Mouse (Mus musculus) lung, embryonic 16.5 days (tissue): Measurements from ENCODE around the gene Upp2. TPM values are rescaled to one million over a fixed set of nuclear protein-coding genes. Genes with fewer than 3 reads are reported as not detected.
A peak's percentile ranks its signal among the peaks of the same experiment; 100 is the strongest.

Experiments
- ATAC-seq: fragments of 200-750 bp; cut with Nextera tagmentation; 2 replicates; pipeline ENCODE4 v1.8.0; 2017; ENCODE audit warnings: low read depth, mild to moderate bottlenecking, moderate library complexity
- H3K27ac ChIP-seq: fragments of 300-500 bp; sonication (generic); 2 replicates; pipeline ENCODE4 v1.5.1; 2014; ENCODE audit warnings: mild to moderate bottlenecking, control low read depth, low read length
- H3K27me3 ChIP-seq: fragments of 300-500 bp; sonication (generic); 2 replicates; pipeline ENCODE4 v1.6.1; 2014; ENCODE audit warnings: low read depth, low read length, mixed read lengths; ENCODE audit not compliant: control insufficient read depth, insufficient read depth
- H3K36me3 ChIP-seq: fragments of 300-500 bp; sonication (generic); 2 replicates; pipeline ENCODE4 v1.6.1; 2014; ENCODE audit warnings: low read length; ENCODE audit not compliant: control insufficient read depth, insufficient read depth
- H3K4me1 ChIP-seq: fragments of 300-500 bp; sonication (generic); replicated peaks from 2 replicates; pipeline ENCODE4 v1.6.1; 2014; ENCODE audit warnings: low read length, mixed read lengths; ENCODE audit not compliant: control insufficient read depth, insufficient read depth
- H3K4me2 ChIP-seq: fragments of 300-500 bp; sonication (generic); 2 replicates; pipeline ENCODE4 v1.6.1; 2014; ENCODE audit warnings: low read depth, low read length, control low read depth
- H3K4me3 ChIP-seq: fragments of 300-500 bp; sonication (generic); 2 replicates; pipeline ENCODE4 v1.5.1; 2014; ENCODE audit warnings: mild to moderate bottlenecking, low read length, control low read depth
- H3K9ac ChIP-seq: fragments of 300-500 bp; sonication (generic); 2 replicates; pipeline ENCODE4 v1.6.1; 2014; ENCODE audit warnings: low read length, control low read depth
- H3K9me3 ChIP-seq: fragments of 300-500 bp; sonication (generic); 2 replicates; pipeline ENCODE4 v1.6.1; 2016; ENCODE audit warnings: low read length; ENCODE audit not compliant: control insufficient read depth
- WGBS: fragments of 180-500 bp; shearing (Covaris S2); extraction: QIAGEN DNeasy Blood & Tissue Kit; methylation state at CpG from one replicate; pipeline ENCODE4 v1.1.7; 2014; 5-methylcytosine and 5-hydroxymethylcytosine counted together
- polyA plus RNA-seq: library from polyadenylated mRNA; unstranded; fragments of >200 nt; fragmentation: Nextera tagmentation; extraction: Ambion mirVana; gene quantifications from 2 replicates; pipeline ENCODE4 v1.2.1, GENCODE M21; 2015

Upp2 gene
- polyA plus RNA-seq, 1 experiment from 2014 or later: 6.6 TPM

- Histone ChIP-seq H3K27me3 (no peaks in the 10 kb centered on the region), H3K27ac (no peak overlapping the region), H3K4me1 (peaks cover 36% of the 10 kb centered on the region), H3K4me3 (no peak overlapping the region), H3K36me3 (no peaks in the 10 kb centered on the region), H3K9me3 (no peaks in the 10 kb centered on the region), H3K4me2 (no peak overlapping the region), H3K9ac (no peak overlapping the region)
- ATAC-seq: no peak
- 48% methylated on average over 7 of the region's 7 CpGs for WGBS
These were observed 37.1 kb upstream of the Upp2 start for GRCm38 (mm10) chr2:58529860-58530440.

GRCm38 (mm10) chr2:58530521-58530920 lies 36.6 kb upstream of the Upp2 start:
- Histone ChIP-seq H3K4me3 (no peak overlapping the region), H3K4me1 (peaks cover 38% of the 10 kb centered on the region), H3K4me2 (no peak overlapping the region), H3K36me3 (no peaks in the 10 kb centered on the region), H3K27me3 (no peaks in the 10 kb centered on the region), H3K27ac (no peak overlapping the region), H3K9ac (no peak overlapping the region), H3K9me3 (no peaks in the 10 kb centered on the region)
- WGBS: 65% methylated on average over 4 of the region's 4 CpGs
- ATAC-seq: no peak

- WGBS: 13% methylated on average over 10 of the region's 10 CpGs
- H3K9me3 ChIP-seq: no peaks in the 10 kb centered on the region
- H3K4me3 ChIP-seq: no peak overlapping the region
- H3K27ac ChIP-seq: peak overlapping the region; percentile 58
- H3K36me3 ChIP-seq: peaks cover 2% of the 10 kb centered on the region; the same call in 1 of the 2 replicates
- H3K4me1 ChIP-seq: peaks cover 40% of the 10 kb centered on the region
- H3K9ac ChIP-seq: no peak overlapping the region
- peak; percentile 93 for ATAC-seq
- no peaks in the 10 kb centered on the region for H3K27me3 ChIP-seq
- H3K4me2 ChIP-seq: peak overlapping the region; percentile 31
These were observed 34.7 kb upstream of the Upp2 start for GRCm38 (mm10) chr2:58532260-58532850.

GRCm38 (mm10) chr2:58533521-58534001 lies 33.5 kb upstream of the Upp2 start:
- H3K4me3 ChIP-seq: no peak overlapping the region
- H3K36me3 ChIP-seq: peaks cover 2% of the 10 kb centered on the region; the same call in 1 of the 2 replicates
- no peak overlapping the region for H3K4me2 ChIP-seq
- peak; percentile 53 for ATAC-seq
- peaks cover 40% of the 10 kb centered on the region for H3K4me1 ChIP-seq
- no peaks in the 10 kb centered on the region for H3K27me3 ChIP-seq
- no peak overlapping the region for H3K9ac ChIP-seq
- H3K9me3 ChIP-seq: no peaks in the 10 kb centered on the region
- 19% methylated on average over 7 of the region's 7 CpGs for WGBS
- H3K27ac ChIP-seq: peak overlapping the region; percentile 53

GRCm38 (mm10) chr2:58534379-58534778 lies 32.7 kb upstream of the Upp2 start:
- WGBS: 56% methylated on average over 4 of the region's 4 CpGs
- no peaks in the 10 kb centered on the region for H3K27me3 ChIP-seq
- no peak overlapping the region for H3K4me2 ChIP-seq
- no peak overlapping the region for H3K4me3 ChIP-seq
- no peak for ATAC-seq
- no peak overlapping the region for H3K9ac ChIP-seq
- H3K4me1 ChIP-seq: peaks cover 39% of the 10 kb centered on the region
- H3K9me3 ChIP-seq: no peaks in the 10 kb centered on the region
- H3K27ac ChIP-seq: no peak overlapping the region; the same call in 1 of the 2 replicates
- peaks cover 2% of the 10 kb centered on the region; the same call in 1 of the 2 replicates for H3K36me3 ChIP-seq

- Histone ChIP-seq H3K36me3 (peaks cover 2% of the 10 kb centered on the region; the same call in 1 of the 2 replicates), H3K4me3 (no peak overlapping the region), H3K27ac (no peak overlapping the region), H3K9ac (no peak overlapping the region), H3K4me2 (no peak overlapping the region), H3K4me1 (peaks cover 37% of the 10 kb centered on the region), H3K27me3 (no peaks in the 10 kb centered on the region), H3K9me3 (no peaks in the 10 kb centered on the region)
- ATAC-seq: no peak
- WGBS: 84% methylated on average over 8 of the region's 8 CpGs
These were observed 31.9 kb upstream of the Upp2 start for GRCm38 (mm10) chr2:58535233-58535632.

- WGBS: 74% methylated on average over 3 of the region's 3 CpGs
- no peak overlapping the region for H3K4me2 ChIP-seq
- no peak overlapping the region for H3K4me3 ChIP-seq
- ATAC-seq: no peak
- H3K4me1 ChIP-seq: peaks cover 28% of the 10 kb centered on the region
- H3K27ac ChIP-seq: no peak overlapping the region
- no peak overlapping the region for H3K9ac ChIP-seq
- H3K36me3 ChIP-seq: peaks cover 2% of the 10 kb centered on the region; the same call in 1 of the 2 replicates
- no peaks in the 10 kb centered on the region for H3K27me3 ChIP-seq
- no peaks in the 10 kb centered on the region for H3K9me3 ChIP-seq
These were observed 30.3 kb upstream of the Upp2 start for GRCm38 (mm10) chr2:58536796-58537195.

GRCm38 (mm10) chr2:58538196-58538595 lies 28.9 kb upstream of the Upp2 start:
- no peak for ATAC-seq
- no peak overlapping the region for H3K4me2 ChIP-seq
- H3K9ac ChIP-seq: no peak overlapping the region
- no peaks in the 10 kb centered on the region for H3K9me3 ChIP-seq
- 92% methylated on average over 6 of the region's 6 CpGs for WGBS
- H3K27ac ChIP-seq: no peak overlapping the region
- peaks cover 19% of the 10 kb centered on the region for H3K4me1 ChIP-seq
- no peak overlapping the region for H3K4me3 ChIP-seq
- H3K36me3 ChIP-seq: peaks cover 2% of the 10 kb centered on the region; the same call in 1 of the 2 replicates
- no peaks in the 10 kb centered on the region for H3K27me3 ChIP-seq

GRCm38 (mm10) chr2:58543252-58543651 lies 23.8 kb upstream of the Upp2 start:
- no peak overlapping the region for H3K27ac ChIP-seq
- no peak for ATAC-seq
- no peak overlapping the region for H3K4me3 ChIP-seq
- 89% methylated on average over 5 of the region's 5 CpGs for WGBS
- H3K4me2 ChIP-seq: no peak overlapping the region
- no peaks in the 10 kb centered on the region for H3K9me3 ChIP-seq
- no peaks in the 10 kb centered on the region; the same call in 1 of the 2 replicates for H3K4me1 ChIP-seq
- no peaks in the 10 kb centered on the region for H3K27me3 ChIP-seq
- no peaks in the 10 kb centered on the region for H3K36me3 ChIP-seq
- H3K9ac ChIP-seq: no peak overlapping the region
